Mouse (Mus musculus) embryonic facial prominence, embryonic 14.5 days (tissue): ENCODE measurements around the gene Fam243. TPM values are rescaled to one million over a fixed set of nuclear protein-coding genes. Genes with fewer than 3 reads are reported as not detected.

ENCODE experiments used
- ATAC-seq: fragments of 200-750 bp; cut with Nextera tagmentation; 2 replicates; pipeline ENCODE4 v1.8.0; 2017; ENCODE audit warnings: low read depth, moderate number of reproducible peaks, moderate TSS enrichment
- DNase-seq: peaks from one replicate; pipeline ENCODE4 v3.0.0-alpha.2; 2015; ENCODE audit warnings: low spot score
- H3K27ac ChIP-seq: fragments of 300-500 bp; sonication (generic); replicated peaks from 2 replicates; pipeline ENCODE4 v1.5.1; 2014; ENCODE audit warnings: low read depth, mild to moderate bottlenecking, low read length, moderate library complexity
- H3K27me3 ChIP-seq: fragments of 300-500 bp; sonication (generic); replicated peaks from 2 replicates; pipeline ENCODE4 v1.6.1; 2014; ENCODE audit warnings: low read length; ENCODE audit not compliant: control insufficient read depth, insufficient read depth
- H3K36me3 ChIP-seq: fragments of 300-500 bp; sonication (generic); 2 replicates; pipeline ENCODE4 v1.6.1; 2014; ENCODE audit warnings: low read length, mixed read lengths; ENCODE audit not compliant: control insufficient read depth, insufficient read depth
- H3K4me1 ChIP-seq: fragments of 300-500 bp; sonication (generic); 2 replicates; pipeline ENCODE4 v1.6.1; 2014; ENCODE audit warnings: antibody characterized with exemption, low read length; ENCODE audit not compliant: control insufficient read depth, insufficient read depth
- H3K4me2 ChIP-seq: fragments of 300-500 bp; sonication (generic); 2 replicates; pipeline ENCODE4 v1.6.1; 2014; ENCODE audit warnings: low read depth, mild to moderate bottlenecking, low read length, moderate library complexity, mixed read lengths
- H3K4me3 ChIP-seq: fragments of 300-500 bp; sonication (generic); 2 replicates; pipeline ENCODE4 v1.5.1; 2014; ENCODE audit warnings: low read depth, mild to moderate bottlenecking, low read length
- H3K9ac ChIP-seq: fragments of 300-500 bp; sonication (generic); 2 replicates; pipeline ENCODE4 v1.6.1; 2014; ENCODE audit warnings: low read depth, mild to moderate bottlenecking, low read length, moderate library complexity, mixed read lengths
- H3K9me3 ChIP-seq: fragments of 300-500 bp; sonication (generic); 2 replicates; pipeline ENCODE4 v1.6.1; 2016; ENCODE audit warnings: low read length; ENCODE audit not compliant: control insufficient read depth
- WGBS: fragments of 180-500 bp; shearing (Covaris S2); extraction: QIAGEN DNeasy Blood & Tissue Kit; methylation state at CpG from one replicate; pipeline ENCODE4 v1.1.7; 2014; 5-methylcytosine and 5-hydroxymethylcytosine counted together
- polyA plus RNA-seq: library from polyadenylated mRNA; unstranded; fragments of >200 nt; fragmentation: Nextera tagmentation; extraction: Ambion mirVana; gene quantifications from 2 replicates; pipeline ENCODE4 v1.2.1, GENCODE M21; 2014

Fam243 gene
- polyA plus RNA-seq, 1 experiment from 2014 or later = not detected

GRCm38 (mm10) chr16:92313953-92314741 lies 7.1 kb downstream of the Fam243 start:
- Histone ChIP-seq H3K9me3 (no peaks in the 10 kb centered on the region), H3K4me1 (no peaks in the 10 kb centered on the region), H3K27ac (no peak overlapping the region), H3K9ac (no peak overlapping the region), H3K27me3 (no peaks in the 10 kb centered on the region), H3K4me2 (no peak overlapping the region), H3K36me3 (peaks cover 28% of the 10 kb centered on the region), H3K4me3 (no peak overlapping the region)
- WGBS = 45% methylated on average over 13 of the region's 13 CpGs
- DNase-seq (peak; percentile 87), ATAC-seq (peak; percentile 81)

GRCm38 (mm10) chr16:92309126-92309525 lies 12.1 kb downstream of the Fam243 start:
- Histone ChIP-seq H3K4me1 (no peaks in the 10 kb centered on the region), H3K27me3 (no peaks in the 10 kb centered on the region), H3K4me3 (no peak overlapping the region), H3K9me3 (no peaks in the 10 kb centered on the region), H3K27ac (no peak overlapping the region), H3K9ac (no peak overlapping the region), H3K36me3 (peaks cover 66% of the 10 kb centered on the region), H3K4me2 (no peak overlapping the region)
- ATAC-seq = no peak
- WGBS = 40% methylated on average over 4 of the region's 4 CpGs
- DNase-seq = no peak

- Histone ChIP-seq H3K9ac (no peak overlapping the region), H3K9me3 (no peaks in the 10 kb centered on the region), H3K4me1 (no peaks in the 10 kb centered on the region), H3K27ac (no peak overlapping the region), H3K4me2 (no peak overlapping the region), H3K27me3 (no peaks in the 10 kb centered on the region), H3K4me3 (no peak overlapping the region), H3K36me3 (peaks cover 66% of the 10 kb centered on the region)
- ATAC-seq (no peak), DNase-seq (no peak)
- 79% methylated on average over 3 of the region's 3 CpGs for WGBS
Observed at GRCm38 (mm10) chr16:92307947-92308346, 13.3 kb downstream of the Fam243 start.

GRCm38 (mm10) chr16:92305519-92305918 lies 15.7 kb downstream of the Fam243 start:
- Histone ChIP-seq H3K9me3 (no peaks in the 10 kb centered on the region), H3K4me2 (no peak overlapping the region), H3K9ac (no peak overlapping the region), H3K27me3 (no peaks in the 10 kb centered on the region), H3K27ac (no peak overlapping the region), H3K4me1 (peaks cover 10% of the 10 kb centered on the region), H3K36me3 (peaks cover 46% of the 10 kb centered on the region), H3K4me3 (no peak overlapping the region)
- DNase-seq (no peak), ATAC-seq (no peak)
- 88% methylated on average over 2 of the region's 2 CpGs for WGBS

- peak overlapping the region; percentile 74 for H3K4me3 ChIP-seq
- H3K4me2 ChIP-seq = peak overlapping the region; percentile 68
- no peaks in the 10 kb centered on the region for H3K9me3 ChIP-seq
- H3K4me1 ChIP-seq = peaks cover 14% of the 10 kb centered on the region
- no peak overlapping the region for H3K27ac ChIP-seq
- WGBS = 49% methylated on average over 5 of the region's 5 CpGs
- 0 out of 2 replicates have a peak overlapping the region, but pooled peaks have one; percentile 81 for H3K9ac ChIP-seq
- peaks cover 25% of the 10 kb centered on the region for H3K36me3 ChIP-seq
- ATAC-seq = no peak
- no peak for DNase-seq
- no peaks in the 10 kb centered on the region for H3K27me3 ChIP-seq
Observed at GRCm38 (mm10) chr16:92302506-92302905, 18.7 kb downstream of the Fam243 start.

DNA sequence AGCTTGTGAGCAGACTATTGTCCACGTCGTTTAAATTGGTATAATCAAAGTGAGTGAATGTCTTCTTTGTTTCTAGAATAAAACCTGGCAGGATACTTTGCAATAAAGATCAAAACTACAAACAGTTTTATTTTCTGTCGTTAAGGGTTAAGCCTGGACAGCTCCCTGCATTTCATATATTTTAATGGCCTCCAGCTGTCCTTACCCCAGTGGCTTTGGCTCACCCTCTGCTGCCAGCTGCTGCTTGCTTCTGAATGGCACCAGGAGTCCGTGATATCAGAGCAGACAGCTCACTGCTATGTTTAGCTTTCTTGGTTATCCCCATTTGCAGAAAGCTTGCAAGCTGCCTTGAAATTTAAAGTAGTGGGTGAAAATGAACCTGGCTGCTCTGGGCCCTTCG lies 19.3 kb downstream of the Fam243 start:
- Histone ChIP-seq H3K27ac (peak overlapping the region; percentile 35), H3K4me2 (peak overlapping the region; percentile 68), H3K4me1 (peaks cover 14% of the 10 kb centered on the region), H3K9ac (peak overlapping the region; percentile 81), H3K27me3 (no peaks in the 10 kb centered on the region), H3K36me3 (peaks cover 20% of the 10 kb centered on the region), H3K9me3 (no peaks in the 10 kb centered on the region), H3K4me3 (peak overlapping the region; percentile 74)
- DNase-seq = peak; percentile 76
- peak; percentile 32; the same call in 1 of the 2 replicates for ATAC-seq
- 16% methylated on average over 5 of the region's 5 CpGs for WGBS

DNA sequence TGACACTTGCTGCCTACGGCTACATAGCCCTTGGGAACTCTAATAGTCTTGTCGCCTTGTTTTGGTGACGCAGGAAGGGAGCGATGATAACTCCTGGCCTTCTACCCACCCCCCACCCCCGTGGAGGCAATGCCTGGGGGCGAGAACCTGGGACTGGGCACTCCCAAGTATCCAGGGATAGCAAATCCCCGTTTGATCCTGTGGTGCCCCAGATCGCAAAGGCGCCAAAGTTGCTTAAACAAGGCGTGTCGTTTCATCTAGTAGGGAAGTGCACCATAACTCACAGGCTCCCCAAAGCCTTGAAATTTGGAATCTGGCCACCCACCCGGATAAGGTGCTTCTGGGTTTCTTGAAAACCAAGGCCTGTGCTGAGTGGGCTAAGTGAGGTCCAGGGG lies 19.8 kb downstream of the Fam243 start:
- ATAC-seq (peak; percentile 38), DNase-seq (peak; percentile 22)
- under 1% methylated on average over 12 of the region's 12 CpGs for WGBS
- Histone ChIP-seq H3K36me3 (peaks cover 14% of the 10 kb centered on the region; the same call in 1 of the 2 replicates), H3K27me3 (no peaks in the 10 kb centered on the region), H3K4me2 (peak overlapping the region; percentile 68), H3K4me1 (peaks cover 14% of the 10 kb centered on the region), H3K27ac (peak overlapping the region; percentile 35), H3K4me3 (peak overlapping the region; percentile 74), H3K9me3 (no peaks in the 10 kb centered on the region), H3K9ac (peak overlapping the region; percentile 81)

- H3K36me3 ChIP-seq = peaks cover 9% of the 10 kb centered on the region; the same call in 1 of the 2 replicates
- H3K27ac ChIP-seq = peak within 1 kb of the TSS; percentile 35
- DNase-seq (peak; percentile 99), ATAC-seq (peak; percentile 96)
- peak within 1 kb of the TSS; percentile 68 for H3K4me2 ChIP-seq
- H3K4me3 ChIP-seq = peak within 1 kb of the TSS; percentile 74
- 8% methylated on average over 32 of the region's 32 CpGs for WGBS
- H3K9me3 ChIP-seq = no peaks in the 10 kb centered on the region
- no peaks in the 10 kb centered on the region for H3K27me3 ChIP-seq
- peak within 1 kb of the TSS; percentile 81 for H3K9ac ChIP-seq
- peaks cover 14% of the 10 kb centered on the region for H3K4me1 ChIP-seq
Observed at GRCm38 (mm10) chr16:92300649-92301411, 20.4 kb downstream of the Fam243 start, which contains the start of gene Smim11. Gene Smim11, plus strand, starts transcription at chr16:92301286.
